Mouse (Mus musculus): ENCODE results near the gene Platr17.

DNA sequence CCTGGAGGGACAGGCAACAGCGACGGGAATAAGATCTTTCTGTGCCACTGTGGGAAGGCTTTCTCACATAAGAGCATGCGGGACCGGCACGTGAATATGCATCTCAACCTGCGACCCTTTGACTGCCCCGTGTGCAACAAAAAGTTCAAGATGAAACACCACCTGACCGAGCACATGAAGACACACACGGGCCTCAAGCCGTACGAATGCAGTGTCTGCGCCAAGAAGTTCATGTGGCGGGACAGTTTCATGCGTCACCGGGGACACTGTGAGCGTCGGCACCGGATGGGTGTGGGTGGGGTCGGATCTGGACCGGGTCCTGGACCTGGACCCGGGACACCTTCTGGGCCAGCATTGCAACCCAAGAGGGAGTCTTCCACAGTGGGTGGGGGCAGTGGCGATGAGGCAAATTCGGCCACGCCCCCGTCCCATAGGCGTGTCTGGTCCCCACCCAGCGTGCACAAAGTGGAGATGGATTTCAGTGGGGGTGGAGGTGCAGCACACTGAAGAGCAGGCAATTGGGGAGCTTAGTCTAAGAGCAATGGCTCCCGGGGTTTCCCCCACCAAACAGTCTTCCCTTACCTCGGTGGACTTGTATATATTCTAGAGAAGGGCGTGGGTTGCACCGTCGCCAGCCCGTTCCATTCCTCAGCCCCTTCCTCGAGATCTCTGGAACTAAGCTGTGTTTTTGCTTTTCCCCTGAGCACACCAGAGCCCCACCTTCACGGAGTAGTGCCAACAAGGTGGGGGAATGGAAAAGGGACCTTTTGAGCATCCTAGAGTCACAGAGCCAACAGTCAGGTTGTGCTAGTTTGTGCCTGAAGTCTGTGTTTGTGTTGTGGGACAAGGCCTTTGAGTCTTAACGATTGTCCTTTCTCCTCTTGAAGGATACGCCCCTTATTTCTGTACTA is 13.6 kb downstream of the Platr17 start:
- TF ChIP-seq CTCF (IDR thresholded peaks at IDR 0.05; ENCODE audit: low read depth, low read length) (no peak), POLR2A (IDR thresholded peaks at IDR 0.05; ENCODE audit: extremely low read depth, insufficient read depth, low read length) (no peak)
